Mouse (Mus musculus) C2C12 (cell line): ENCODE data around the gene Olfr2. TPM values are rescaled to one million over a fixed set of nuclear protein-coding genes. Genes with fewer than 3 reads are reported as not detected.

ENCODE experiments used
- H3K27me3 ChIP-seq: one replicate; pipeline ENCODE4 v1.6.1; 2011; ENCODE audit not compliant: control insufficient read depth, insufficient read depth, insufficient read length
- H3K36me3 ChIP-seq: one replicate; pipeline ENCODE4 v1.6.1; 2011; ENCODE audit not compliant: control insufficient read depth, insufficient read depth
- H3K4me3 ChIP-seq: one replicate; pipeline ENCODE4 v1.5.1; 2011; ENCODE audit warnings: mild to moderate bottlenecking, control low read depth; ENCODE audit not compliant: poor library complexity, insufficient read depth, severe bottlenecking
- H3K79me2 ChIP-seq: one replicate; pipeline ENCODE4 v1.6.1; 2011; ENCODE audit not compliant: control insufficient read depth, insufficient read depth
- H3K79me3 ChIP-seq: one replicate; pipeline ENCODE4 v1.6.1; 2011; ENCODE audit warnings: low read depth, control low read depth
- H3ac ChIP-seq: one replicate; pipeline ENCODE3; 2011; ENCODE audit warnings: low read depth; ENCODE audit not compliant: control insufficient read depth, insufficient read length
- CEBPB ChIP-seq: IDR thresholded peaks from one replicate; pipeline ENCODE4 v1.6.1; 2011; ENCODE audit warnings: low read depth, mild to moderate bottlenecking, control low read depth, moderate library complexity
- CTCF ChIP-seq: IDR thresholded peaks from one replicate; pipeline ENCODE4 v1.5.1; 2011; ENCODE audit not compliant: control insufficient read depth, insufficient read depth, insufficient read length
- FOSL1 ChIP-seq: IDR thresholded peaks from one replicate; pipeline ENCODE4 v1.8.0; 2011; ENCODE audit warnings: mild to moderate bottlenecking, low read length; ENCODE audit not compliant: poor library complexity, insufficient read depth, severe bottlenecking
- MAX ChIP-seq: IDR thresholded peaks from one replicate; pipeline ENCODE4 v1.6.1; 2011; ENCODE audit warnings: mild to moderate bottlenecking, control low read depth
- MYOD1 ChIP-seq: IDR thresholded peaks from one replicate; pipeline ENCODE4 v1.6.1; 2011; ENCODE audit warnings: low read depth; ENCODE audit not compliant: control insufficient read depth, insufficient read length
- MYOG ChIP-seq: IDR thresholded peaks from one replicate; pipeline ENCODE4 v1.6.1; 2011; ENCODE audit not compliant: control insufficient read depth, insufficient read length; ENCODE audit errors: extremely low read depth
- USF1 ChIP-seq: IDR thresholded peaks from one replicate; pipeline ENCODE4 v1.6.1; 2011; ENCODE audit warnings: low read depth, mild to moderate bottlenecking, control low read depth, moderate library complexity
- long read RNA-seq, 2 experiments: library from polyadenylated mRNA; unstranded; transcript quantifications; one replicate each; pipeline ENCODE4 v2.0.0; 2019 to 2020
- polyA plus RNA-seq: library from polyadenylated mRNA; unstranded; fragments of >200 nt; fragmentation: generic; extraction: Trizol; gene quantifications from one replicate; pipeline ENCODE4 v1.2.1, GENCODE M21; 2012; ENCODE audit warnings: missing spikeins

Olfr2 gene
- not detected for polyA plus RNA-seq
- long read RNA-seq, experiment 1, result 0 reads
- long read RNA-seq, experiment 2, result 0 reads

GRCm38 (mm10) chr7:107005972-107006371 lies at the start of gene Olfr2:
TSS of gene Olfr2 (minus strand) at chr7:107006072.
- no peak for TF ChIP-seq CEBPB
- TF ChIP-seq MYOD1, result no peak
- TF ChIP-seq MAX, result no peak
- no peak for TF ChIP-seq CTCF
- TF ChIP-seq FOSL1, result no peak
- TF ChIP-seq USF1, result no peak
- no peak for TF ChIP-seq MYOG
- H3K27me3 ChIP-seq, result no peaks in the 10 kb centered on the region
- no peak within 1 kb of the TSS for H3K4me3 ChIP-seq
- H3K79me2 ChIP-seq, result no peaks in the 10 kb centered on the region
- H3K36me3 ChIP-seq, result no peaks in the 10 kb centered on the region
- no peaks in the 10 kb centered on the region for H3K79me3 ChIP-seq
- no peak within 1 kb of the TSS for H3ac ChIP-seq

GRCm38 (mm10) chr7:107047578-107047977 lies 41.7 kb upstream of the Olfr2 start:
- no peaks in the 10 kb centered on the region for H3K79me3 ChIP-seq
- TF ChIP-seq MAX, result no peak
- TF ChIP-seq CTCF, result no peak
- no peak for TF ChIP-seq MYOD1
- TF ChIP-seq MYOG, result no peak
- H3K27me3 ChIP-seq, result no peaks in the 10 kb centered on the region
- H3K4me3 ChIP-seq, result no peak overlapping the region
- H3K79me2 ChIP-seq, result no peaks in the 10 kb centered on the region
- H3K36me3 ChIP-seq, result no peaks in the 10 kb centered on the region
- H3ac ChIP-seq, result no peak overlapping the region

- Histone ChIP-seq H3K79me2 (no peaks in the 10 kb centered on the region), H3K4me3 (no peak overlapping the region), H3ac (no peak overlapping the region), H3K36me3 (no peaks in the 10 kb centered on the region), H3K79me3 (no peaks in the 10 kb centered on the region), H3K27me3 (no peaks in the 10 kb centered on the region)
- TF ChIP-seq MAX (no peak), FOSL1 (no peak), CEBPB (no peak), USF1 (no peak), MYOD1 (no peak), MYOG (no peak), CTCF (no peak)
Observed at GRCm38 (mm10) chr7:107045833-107046232, 40.0 kb upstream of the Olfr2 start.

GRCm38 (mm10) chr7:107044407-107044806 lies 38.5 kb upstream of the Olfr2 start:
- Histone ChIP-seq H3K79me2 (no peaks in the 10 kb centered on the region), H3K79me3 (no peaks in the 10 kb centered on the region), H3K27me3 (no peaks in the 10 kb centered on the region), H3ac (no peak overlapping the region), H3K4me3 (no peak overlapping the region), H3K36me3 (no peaks in the 10 kb centered on the region)
- no peak for TF ChIP-seq MYOD1
- TF ChIP-seq CEBPB, result no peak
- no peak for TF ChIP-seq FOSL1
- no peak for TF ChIP-seq CTCF
- no peak for TF ChIP-seq USF1
- no peak for TF ChIP-seq MYOG
- no peak for TF ChIP-seq MAX

GRCm38 (mm10) chr7:107043136-107043535 lies 37.3 kb upstream of the Olfr2 start:
- no peak overlapping the region for H3K4me3 ChIP-seq
- H3K27me3 ChIP-seq, result no peaks in the 10 kb centered on the region
- TF ChIP-seq MAX (no peak), USF1 (no peak), MYOG (no peak), FOSL1 (no peak), CEBPB (no peak), MYOD1 (no peak), CTCF (no peak)
- no peaks in the 10 kb centered on the region for H3K79me3 ChIP-seq
- H3K36me3 ChIP-seq, result no peaks in the 10 kb centered on the region
- H3ac ChIP-seq, result no peak overlapping the region
- H3K79me2 ChIP-seq, result no peaks in the 10 kb centered on the region

- Histone ChIP-seq H3K4me3 (no peak overlapping the region), H3K79me3 (no peaks in the 10 kb centered on the region), H3K79me2 (no peaks in the 10 kb centered on the region), H3K27me3 (no peaks in the 10 kb centered on the region), H3K36me3 (no peaks in the 10 kb centered on the region), H3ac (no peak overlapping the region)
- TF ChIP-seq FOSL1 (no peak), CTCF (no peak), CEBPB (no peak), MYOG (no peak), MYOD1 (no peak), USF1 (no peak), MAX (no peak)
Observed at GRCm38 (mm10) chr7:107039934-107040563, 34.2 kb upstream of the Olfr2 start.
